Mouse (Mus musculus) kidney, embryonic 14.5 days (tissue): ENCODE results near the gene 3110021N24Rik. TPM values are rescaled to one million over a fixed set of nuclear protein-coding genes. Genes with fewer than 3 reads are reported as not detected.
A peak's percentile ranks its signal among the peaks of the same experiment; 100 is the strongest.

ENCODE experiments used
- ATAC-seq: fragments of 200-750 bp; cut with Nextera tagmentation; 2 replicates; pipeline ENCODE4 v1.8.0; 2017; ENCODE audit warnings: moderate number of reproducible peaks, mild to moderate bottlenecking, moderate TSS enrichment, moderate library complexity; ENCODE audit not compliant: low FRiP score, low TSS enrichment
- H3K27ac ChIP-seq: fragments of 300-500 bp; sonication (generic); 2 replicates; pipeline ENCODE4 v1.5.1; 2014; ENCODE audit warnings: low read depth, mild to moderate bottlenecking, low read length, moderate library complexity, mixed read lengths
- H3K27me3 ChIP-seq: fragments of 300-500 bp; sonication (generic); 2 replicates; pipeline ENCODE4 v1.6.1; 2014; ENCODE audit warnings: mild to moderate bottlenecking, low read length; ENCODE audit not compliant: control insufficient read depth, insufficient read depth
- H3K36me3 ChIP-seq: fragments of 300-500 bp; sonication (generic); 2 replicates; pipeline ENCODE4 v1.6.1; 2014; ENCODE audit warnings: low read length, mixed read lengths; ENCODE audit not compliant: control insufficient read depth, insufficient read depth
- H3K4me1 ChIP-seq: fragments of 300-500 bp; sonication (generic); 2 replicates; pipeline ENCODE4 v1.6.1; 2014; ENCODE audit warnings: low read length, mixed read lengths; ENCODE audit not compliant: control insufficient read depth, insufficient read depth
- H3K4me2 ChIP-seq: fragments of 300-500 bp; sonication (generic); replicated peaks from 2 replicates; pipeline ENCODE4 v1.6.1; 2014; ENCODE audit warnings: low read depth, mild to moderate bottlenecking, low read length
- H3K4me3 ChIP-seq: fragments of 300-500 bp; sonication (generic); 2 replicates; pipeline ENCODE4 v1.5.1; 2014; ENCODE audit warnings: mild to moderate bottlenecking, low read length
- H3K9ac ChIP-seq: fragments of 300-500 bp; sonication (generic); 2 replicates; pipeline ENCODE4 v1.6.1; 2014; ENCODE audit warnings: low read depth, mild to moderate bottlenecking, low read length, moderate library complexity
- H3K9me3 ChIP-seq: fragments of 300-500 bp; sonication (generic); 2 replicates; pipeline ENCODE4 v1.6.1; 2016; ENCODE audit warnings: low read length; ENCODE audit not compliant: control insufficient read depth
- WGBS: fragments of 180-500 bp; shearing (Covaris S2); extraction: QIAGEN DNeasy Blood & Tissue Kit; methylation state at CpG from one replicate; pipeline ENCODE4 v1.1.7; 2014; 5-methylcytosine and 5-hydroxymethylcytosine counted together
- polyA plus RNA-seq: library from polyadenylated mRNA; unstranded; fragments of >200 nt; fragmentation: Nextera tagmentation; extraction: Ambion mirVana; gene quantifications from 2 replicates; pipeline ENCODE4 v1.2.1, GENCODE M21; 2014

3110021N24Rik gene
- polyA plus RNA-seq, 1 experiment from 2014 or later, result 2.1 TPM

GRCm38 (mm10) chr4:108782421-108783085 is 63.1 kb downstream of the 3110021N24Rik start:
- Histone ChIP-seq H3K4me1 (0 out of 2 replicates have a peak, but pooled peaks cover 4% of the 10 kb centered on the region), H3K4me2 (no peak overlapping the region), H3K27me3 (no peaks in the 10 kb centered on the region), H3K36me3 (no peaks in the 10 kb centered on the region), H3K4me3 (no peak overlapping the region), H3K9ac (no peak overlapping the region), H3K27ac (no peak overlapping the region), H3K9me3 (no peaks in the 10 kb centered on the region)
- no peak for ATAC-seq
- WGBS, result 39% methylated on average over 8 of the region's 8 CpGs

- Histone ChIP-seq H3K9me3 (no peaks in the 10 kb centered on the region), H3K4me3 (no peak overlapping the region), H3K27me3 (no peaks in the 10 kb centered on the region), H3K27ac (no peak overlapping the region), H3K9ac (no peak overlapping the region), H3K36me3 (no peaks in the 10 kb centered on the region), H3K4me1 (no peaks in the 10 kb centered on the region), H3K4me2 (no peak overlapping the region)
- no peak for ATAC-seq
- WGBS, result 85% methylated on average over 6 of the region's 6 CpGs
Measured at GRCm38 (mm10) chr4:108789258-108789936, 69.9 kb downstream of the 3110021N24Rik start.

- no peak for ATAC-seq
- 87% methylated on average over 1 of the region's 1 CpGs for WGBS
- Histone ChIP-seq H3K36me3 (no peaks in the 10 kb centered on the region), H3K4me3 (no peak overlapping the region), H3K4me2 (no peak overlapping the region), H3K9ac (no peak overlapping the region), H3K4me1 (no peaks in the 10 kb centered on the region), H3K27me3 (no peaks in the 10 kb centered on the region), H3K9me3 (no peaks in the 10 kb centered on the region), H3K27ac (no peak overlapping the region)
Measured at GRCm38 (mm10) chr4:108790507-108790906, 71.1 kb downstream of the 3110021N24Rik start.

GRCm38 (mm10) chr4:108793941-108794340 is 74.5 kb downstream of the 3110021N24Rik start:
- no peak for ATAC-seq
- H3K9ac ChIP-seq, result no peak overlapping the region
- no peak overlapping the region for H3K4me2 ChIP-seq
- no peaks in the 10 kb centered on the region for H3K4me1 ChIP-seq
- no peaks in the 10 kb centered on the region for H3K27me3 ChIP-seq
- H3K27ac ChIP-seq, result no peak overlapping the region
- H3K36me3 ChIP-seq, result no peaks in the 10 kb centered on the region
- no peaks in the 10 kb centered on the region for H3K9me3 ChIP-seq
- no peak overlapping the region for H3K4me3 ChIP-seq
- 76% methylated on average over 1 of the region's 1 CpGs for WGBS

GRCm38 (mm10) chr4:108796701-108797100 is 77.3 kb downstream of the 3110021N24Rik start:
- Histone ChIP-seq H3K4me3 (no peak overlapping the region), H3K9ac (no peak overlapping the region), H3K4me1 (no peaks in the 10 kb centered on the region), H3K27me3 (no peaks in the 10 kb centered on the region), H3K27ac (no peak overlapping the region), H3K4me2 (no peak overlapping the region), H3K36me3 (no peaks in the 10 kb centered on the region), H3K9me3 (no peaks in the 10 kb centered on the region)
- 18% methylated on average over 4 of the region's 4 CpGs for WGBS
- no peak for ATAC-seq

GRCm38 (mm10) chr4:108798083-108798830 is 78.8 kb downstream of the 3110021N24Rik start:
- Histone ChIP-seq H3K27me3 (no peaks in the 10 kb centered on the region), H3K27ac (no peak overlapping the region), H3K4me3 (no peak overlapping the region), H3K36me3 (no peaks in the 10 kb centered on the region), H3K4me2 (no peak overlapping the region), H3K9me3 (no peaks in the 10 kb centered on the region), H3K9ac (no peak overlapping the region), H3K4me1 (no peaks in the 10 kb centered on the region)
- peak; percentile 43; the same call in 1 of the 2 replicates for ATAC-seq
- WGBS, result 47% methylated on average over 2 of the region's 2 CpGs

GRCm38 (mm10) chr4:108803535-108803934 is 84.1 kb downstream of the 3110021N24Rik start:
- no peak overlapping the region for H3K4me2 ChIP-seq
- no peaks in the 10 kb centered on the region for H3K4me1 ChIP-seq
- no peak overlapping the region for H3K27ac ChIP-seq
- no peaks in the 10 kb centered on the region for H3K9me3 ChIP-seq
- no peak overlapping the region for H3K9ac ChIP-seq
- no peak overlapping the region for H3K4me3 ChIP-seq
- no peak for ATAC-seq
- WGBS, result 91% methylated on average over 2 of the region's 2 CpGs
- H3K36me3 ChIP-seq, result no peaks in the 10 kb centered on the region
- H3K27me3 ChIP-seq, result no peaks in the 10 kb centered on the region

GRCm38 (mm10) chr4:108811142-108811541 is 91.7 kb downstream of the 3110021N24Rik start:
- Histone ChIP-seq H3K9ac (no peak overlapping the region), H3K9me3 (no peaks in the 10 kb centered on the region), H3K4me1 (no peaks in the 10 kb centered on the region), H3K4me2 (no peak overlapping the region), H3K27me3 (no peaks in the 10 kb centered on the region), H3K4me3 (no peak overlapping the region), H3K27ac (no peak overlapping the region), H3K36me3 (peaks cover 6% of the 10 kb centered on the region; the same call in 1 of the 2 replicates)
- no peak for ATAC-seq
- 64% methylated on average over 4 of the region's 4 CpGs for WGBS

- ATAC-seq, result no peak
- Histone ChIP-seq H3K36me3 (peaks cover 6% of the 10 kb centered on the region; the same call in 1 of the 2 replicates), H3K4me1 (no peaks in the 10 kb centered on the region), H3K27ac (no peak overlapping the region), H3K27me3 (no peaks in the 10 kb centered on the region), H3K9me3 (no peaks in the 10 kb centered on the region), H3K9ac (no peak overlapping the region), H3K4me3 (no peak overlapping the region), H3K4me2 (no peak overlapping the region)
- WGBS, result 69% methylated on average over 6 of the region's 6 CpGs
Measured at GRCm38 (mm10) chr4:108811550-108811949, 92.1 kb downstream of the 3110021N24Rik start.
